Mouse (Mus musculus) spleen, postnatal 10 days (tissue): ENCODE measurements around the gene Cdca4.
"Not testable (repeated sequence)": the region's sequence is repeated elsewhere in the genome, so short reads cannot be mapped to it uniquely, and the experiment has no call there.

Source experiments
- DNase-seq, 2 experiments: peaks; one replicate each; pipeline ENCODE4 v3.0.0; 2021 to 2022; ENCODE audit warnings: low spot score in 2 of 2

Gene Cdca4

DNA sequence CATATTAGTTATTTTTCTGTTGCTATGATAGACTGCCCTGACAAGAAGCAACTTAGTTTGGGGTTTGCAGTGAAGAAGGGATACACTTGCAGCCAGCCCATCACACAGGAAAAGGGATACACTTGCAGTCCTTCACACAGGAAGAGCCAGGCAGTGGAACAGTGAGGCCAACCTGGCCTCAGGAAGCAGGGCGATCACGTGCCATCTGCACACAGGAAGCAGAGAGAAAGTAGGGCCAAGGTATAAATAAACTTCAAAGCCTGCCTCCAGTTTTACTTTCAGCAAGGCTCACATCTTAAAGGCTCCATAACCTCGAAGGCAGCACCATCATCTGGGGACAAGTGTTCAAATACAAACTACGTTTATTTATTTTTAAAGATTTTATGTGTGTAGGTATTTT is 6.0 kb downstream of the Cdca4 start:
- peak in 1 of 2 experiments; percentile 33 for DNase-seq

DNA sequence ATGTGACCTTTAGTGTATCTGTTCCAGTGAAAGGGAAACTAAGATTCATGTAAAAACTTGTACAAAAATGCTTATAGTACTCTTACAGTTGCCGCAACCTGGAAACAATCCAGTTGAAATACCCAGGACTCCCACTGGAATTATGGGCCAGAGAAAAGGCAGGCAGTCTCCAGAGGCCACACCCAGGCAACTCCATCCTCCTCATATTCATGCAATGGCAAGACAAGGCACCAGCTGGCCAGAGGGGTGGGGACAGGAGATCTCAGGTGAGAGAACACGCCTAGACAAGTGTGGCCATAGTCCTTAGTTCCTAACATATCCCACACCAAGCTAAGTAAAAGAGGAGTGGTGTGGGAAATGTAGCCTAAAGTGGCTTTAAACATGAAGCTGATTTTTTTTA is 6.5 kb downstream of the Cdca4 start:
- no peak for DNase-seq

DNA sequence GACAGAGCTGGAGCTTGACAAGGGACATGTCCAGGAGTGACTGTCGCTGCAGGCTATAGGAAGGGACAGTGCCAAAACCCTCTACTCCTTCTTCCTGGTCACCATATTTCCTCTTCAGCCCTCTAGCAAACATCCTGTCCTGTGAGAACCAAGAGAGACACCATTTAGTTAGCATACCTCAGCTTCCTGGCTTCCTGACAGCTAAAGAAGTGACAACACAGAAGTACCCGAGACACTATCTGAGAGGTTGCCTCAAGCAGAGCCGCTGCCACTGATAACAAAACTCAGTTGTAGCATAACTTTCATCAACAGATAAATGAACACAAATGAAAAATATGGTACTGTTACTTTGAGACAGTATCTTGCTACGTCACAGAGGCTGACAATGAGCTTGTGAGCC is 7.2 kb downstream of the Cdca4 start:
- DNase-seq, result no peak

DNA sequence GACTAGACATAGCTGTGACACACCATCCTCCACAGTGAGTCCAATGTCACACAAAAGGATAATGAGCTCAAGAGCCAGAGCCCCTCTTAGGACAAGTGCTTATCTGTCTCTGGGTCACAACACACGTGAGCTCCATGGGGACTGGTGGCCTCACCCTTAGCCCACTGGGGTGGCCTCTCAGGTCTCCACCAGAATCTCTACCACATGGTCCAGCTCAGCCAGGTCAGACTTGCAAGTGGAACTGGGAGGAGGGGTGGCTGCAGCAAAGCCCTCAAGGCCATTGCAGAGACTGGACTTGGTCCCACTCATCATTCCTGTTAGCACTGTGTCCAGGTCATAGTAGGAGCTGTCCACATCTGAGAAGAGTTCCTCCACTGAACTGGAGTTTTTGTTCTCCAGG is 8.0 kb downstream of the Cdca4 start:
- DNase-seq, result no peak

DNA sequence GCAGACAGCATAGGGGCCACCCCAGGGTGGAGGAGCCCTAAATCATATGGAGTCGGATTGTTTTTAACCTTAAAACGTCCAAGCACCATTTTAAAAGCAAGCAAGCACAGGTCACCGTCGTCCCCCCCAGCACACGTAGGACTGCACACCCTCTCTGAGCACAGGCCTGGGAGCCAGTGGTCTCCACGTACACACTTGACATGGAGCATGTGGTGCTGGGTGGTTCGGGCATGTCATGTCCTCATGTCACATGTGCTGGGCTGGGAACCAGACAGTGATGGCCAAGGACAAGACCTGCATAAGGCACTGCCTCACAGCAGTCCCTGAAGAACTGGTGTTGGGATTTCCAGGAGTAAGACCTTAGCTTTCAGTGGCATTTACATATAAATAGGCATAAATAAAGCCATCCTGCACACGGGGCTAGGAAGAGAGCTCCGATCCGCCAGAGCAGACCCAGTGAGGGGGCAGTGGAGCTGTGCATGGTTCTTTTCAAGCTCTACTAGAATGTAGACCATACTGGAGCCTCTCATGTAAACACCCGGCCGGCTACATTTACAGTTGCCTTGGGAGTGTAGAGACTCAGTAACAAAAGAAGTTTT is 8.7 kb downstream of the Cdca4 start:
- DNase-seq, result no peak

DNA sequence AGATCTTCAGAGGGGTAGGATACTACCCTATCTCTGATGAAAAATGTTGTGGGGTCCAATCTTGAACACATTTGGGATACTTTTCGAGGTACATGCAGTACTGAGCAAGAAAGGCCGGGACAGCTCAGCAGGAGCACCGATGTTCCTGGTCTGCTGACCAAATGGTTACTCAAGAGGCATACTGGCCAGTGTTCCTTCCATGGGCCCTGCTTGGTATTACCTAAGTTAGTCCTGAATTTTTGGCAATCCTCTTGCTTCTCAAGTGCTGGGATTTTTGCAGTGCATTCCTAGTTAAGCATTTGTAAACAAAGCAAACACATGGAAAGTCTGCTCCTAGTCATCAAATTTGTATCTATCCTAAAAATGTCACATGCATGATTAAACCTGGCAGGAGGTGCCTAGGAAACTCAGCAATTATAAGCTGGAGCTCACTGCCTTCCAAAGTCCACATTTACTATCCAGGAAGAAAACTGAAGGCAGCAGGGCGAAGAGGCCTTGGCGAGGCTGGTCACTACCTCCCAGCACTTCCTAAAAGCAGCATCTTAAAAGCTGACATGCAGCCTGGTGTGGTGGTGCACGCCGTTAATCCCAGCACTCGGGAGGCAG is 10.1 kb downstream of the Cdca4 start:
- DNase-seq, result no peak

DNA sequence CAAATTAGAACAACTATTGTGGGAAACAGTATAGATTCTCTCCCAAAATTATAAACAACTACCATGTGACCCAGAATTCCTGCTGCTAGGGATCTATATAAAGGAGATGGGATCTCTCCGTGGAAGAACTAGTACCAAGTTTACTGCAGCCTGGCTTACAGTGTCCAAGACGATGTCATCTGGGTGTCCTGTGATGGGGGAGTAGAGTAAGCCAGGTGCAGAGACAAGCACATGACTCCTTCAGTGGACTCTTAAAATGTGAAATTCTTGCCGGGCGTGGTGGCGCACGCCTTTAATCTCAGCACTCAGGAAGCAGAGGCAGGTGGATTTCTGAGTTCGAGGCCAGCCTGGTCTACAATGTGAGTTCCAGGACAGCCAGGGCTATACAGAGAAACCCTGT is 12.4 kb downstream of the Cdca4 start:
- not testable (repeated sequence) for DNase-seq

DNA sequence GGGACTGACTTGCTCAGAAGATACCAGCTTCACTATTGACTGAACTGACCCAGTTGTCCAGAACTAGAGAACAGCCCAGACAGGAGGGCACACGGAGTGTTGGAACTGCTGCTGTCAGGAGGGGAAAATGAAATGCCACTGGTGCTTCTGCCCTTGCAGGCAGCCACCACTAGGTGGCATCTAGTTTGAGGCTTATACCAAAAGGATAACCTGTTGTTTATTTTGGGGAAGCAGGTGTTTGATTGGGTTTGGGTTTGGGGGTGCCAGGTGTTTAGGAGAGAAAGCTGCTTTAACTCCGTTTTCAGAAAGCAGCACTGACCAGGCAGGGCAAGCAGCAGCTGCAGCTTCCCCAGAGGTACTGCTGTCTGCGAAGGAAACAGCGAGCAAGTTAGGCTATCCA is 12.9 kb downstream of the Cdca4 start:
- peak; percentile 42 to 76 for DNase-seq

DNA sequence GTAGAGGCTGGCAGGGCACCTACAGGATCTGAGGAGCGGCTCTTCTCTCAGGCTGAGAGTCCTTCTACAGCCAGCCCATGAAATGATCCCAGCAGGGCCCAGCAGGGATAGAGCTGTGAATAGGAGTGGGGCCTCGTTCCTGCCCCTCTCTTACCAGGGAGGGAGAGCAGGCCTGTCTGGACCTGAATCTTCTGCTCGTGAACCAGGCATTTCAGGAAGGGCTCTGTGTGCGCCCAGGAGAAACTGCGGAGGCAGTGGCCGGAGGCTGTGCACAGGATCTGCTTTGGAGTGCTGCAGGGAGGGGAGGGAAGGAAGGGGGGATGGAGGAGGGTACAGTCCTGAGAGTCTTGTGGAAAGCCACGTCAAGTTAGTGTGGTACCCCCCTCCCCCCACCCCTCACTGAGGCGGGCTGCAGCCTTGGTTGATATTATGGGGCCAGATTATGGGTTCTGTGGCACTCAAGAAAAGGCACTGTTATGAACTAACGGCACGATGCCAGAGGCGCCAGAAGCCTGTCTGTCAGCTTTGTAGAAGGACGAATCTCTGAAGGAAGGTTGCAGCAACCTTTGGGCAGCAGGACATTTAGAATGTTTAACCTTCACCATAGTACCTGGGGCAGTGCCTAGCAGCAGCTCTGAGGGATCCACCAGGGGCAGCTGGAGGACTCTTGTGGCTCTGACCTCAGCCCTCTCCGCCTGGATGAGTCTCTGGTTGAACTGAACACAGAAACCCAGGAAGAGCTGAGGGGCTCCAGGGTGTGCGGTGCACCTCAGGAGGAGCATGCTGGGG is 14.3 kb downstream of the Cdca4 start:
- DNase-seq, result no peak

DNA sequence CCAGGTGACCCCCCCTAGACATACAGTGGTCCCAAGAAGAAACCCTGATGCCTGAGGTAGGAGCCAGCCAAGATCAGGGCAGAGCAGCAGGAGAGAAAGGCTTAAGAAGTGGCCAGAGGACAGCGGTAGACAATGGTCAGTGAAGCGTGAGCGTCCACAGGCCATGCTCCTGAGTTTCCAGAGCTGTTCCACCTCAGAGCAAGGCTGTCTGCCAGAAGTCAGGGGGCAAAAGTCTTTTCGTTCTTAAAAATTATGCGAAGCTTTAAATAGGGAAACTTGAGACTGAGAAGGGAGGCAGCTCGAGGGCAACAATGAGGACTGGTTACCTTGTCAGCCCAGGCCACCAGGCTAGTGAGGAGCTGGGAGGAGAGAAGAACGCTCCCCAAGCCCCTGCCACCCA is 15.9 kb downstream of the Cdca4 start:
- no peak for DNase-seq

DNA sequence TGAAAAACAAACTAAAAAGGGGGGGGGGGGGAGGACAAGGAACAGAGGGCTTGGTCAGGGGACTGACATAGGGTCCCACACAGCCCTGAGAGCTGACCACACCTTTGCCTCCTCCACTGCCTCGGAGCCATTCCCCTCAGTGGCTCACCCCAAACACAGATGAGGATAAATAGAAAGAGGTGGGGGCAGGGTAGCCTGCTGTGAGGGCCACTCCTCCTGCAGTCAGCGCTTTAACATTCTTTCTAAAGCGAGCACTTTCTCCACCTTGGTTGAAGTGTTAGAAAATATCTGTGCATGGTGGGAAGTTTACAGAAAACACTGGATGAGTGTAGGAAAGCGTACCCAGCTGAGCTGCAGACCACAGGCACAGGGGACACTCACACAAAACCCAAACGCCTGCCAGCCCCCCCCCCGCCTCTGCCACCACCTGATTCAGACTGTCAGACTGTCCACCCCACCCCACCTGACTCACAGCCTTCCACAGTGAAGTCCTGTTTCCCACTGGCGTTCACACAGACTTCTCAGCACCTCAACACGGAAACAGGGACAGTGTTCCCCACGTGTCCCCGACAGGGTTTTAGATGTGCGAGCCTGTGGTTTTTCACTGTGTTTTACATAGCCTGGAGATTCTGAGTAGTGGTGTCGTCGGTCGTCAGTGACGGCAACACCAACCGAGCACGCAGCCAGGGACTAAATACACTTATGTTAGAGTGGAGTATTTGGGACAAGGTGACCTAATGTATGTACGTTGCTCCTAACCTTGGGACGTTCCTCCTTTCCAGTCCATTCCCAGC is 18.9 kb downstream of the Cdca4 start:
- no peak for DNase-seq

DNA sequence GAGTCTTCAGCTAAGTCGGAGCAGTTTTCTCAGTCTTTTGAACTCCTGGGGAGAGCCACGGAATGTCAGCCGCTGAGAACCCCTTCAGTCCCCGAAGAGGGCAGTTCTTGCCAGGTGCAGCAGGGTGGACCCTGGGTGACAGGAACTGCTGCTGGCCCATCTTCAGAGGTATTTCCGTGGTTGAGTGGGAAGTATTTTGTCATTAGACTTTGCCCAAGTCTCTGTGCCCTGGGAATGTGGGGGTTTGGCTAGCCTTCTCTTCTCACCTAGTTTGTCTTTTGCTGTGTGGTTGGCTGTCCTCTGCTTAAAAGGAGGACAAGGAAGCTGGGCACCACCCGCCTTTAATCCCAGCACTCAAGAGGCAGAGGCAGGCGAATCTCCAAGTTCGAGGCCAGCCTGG is 19.6 kb downstream of the Cdca4 start:
- peak in 1 of 2 experiments; percentile 23 for DNase-seq

DNA sequence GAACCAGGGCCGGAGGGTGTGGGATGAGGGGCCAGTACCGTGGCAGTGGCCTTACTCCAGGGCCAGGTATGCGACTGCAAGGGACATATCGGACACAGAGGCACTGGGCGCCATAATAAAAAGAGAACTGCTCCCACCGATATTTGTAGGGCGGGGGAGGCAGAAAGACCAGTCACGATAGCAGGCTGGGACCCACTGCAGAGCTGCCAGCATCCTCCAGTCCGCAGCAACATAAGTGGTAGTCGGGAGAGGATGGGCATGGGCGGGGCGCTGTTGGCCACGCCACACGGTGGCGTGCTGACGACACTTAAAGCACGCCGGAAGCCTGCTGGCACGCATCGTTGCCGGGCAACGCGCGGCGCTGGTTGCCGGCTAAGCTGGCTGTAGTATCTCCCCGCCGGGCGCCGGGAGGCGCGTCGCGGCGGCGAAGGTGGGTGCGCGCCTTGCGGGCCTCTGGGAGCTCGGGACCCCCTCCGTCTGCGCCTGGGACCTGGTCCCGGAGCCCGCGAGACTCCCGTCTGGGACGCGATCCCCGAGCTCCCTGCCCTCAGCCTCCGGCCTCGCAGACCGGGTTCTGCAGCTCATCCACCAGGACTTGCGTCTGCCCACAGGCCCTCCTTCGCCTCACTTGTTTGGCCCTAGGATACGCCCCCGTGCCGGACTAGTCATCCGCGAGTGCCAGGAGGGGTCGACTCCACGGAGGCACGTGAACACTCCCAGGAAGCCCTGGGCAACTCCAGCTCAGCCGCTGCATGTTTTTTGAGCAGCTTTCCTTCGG is 20.4 kb downstream of the Cdca4 start, which contains the start of gene Clba1:
TSS of gene Clba1 (plus strand) at position 351 of the 778 bp plus-strand sequence.
- DNase-seq, result peak; percentile 72 to 92

DNA sequence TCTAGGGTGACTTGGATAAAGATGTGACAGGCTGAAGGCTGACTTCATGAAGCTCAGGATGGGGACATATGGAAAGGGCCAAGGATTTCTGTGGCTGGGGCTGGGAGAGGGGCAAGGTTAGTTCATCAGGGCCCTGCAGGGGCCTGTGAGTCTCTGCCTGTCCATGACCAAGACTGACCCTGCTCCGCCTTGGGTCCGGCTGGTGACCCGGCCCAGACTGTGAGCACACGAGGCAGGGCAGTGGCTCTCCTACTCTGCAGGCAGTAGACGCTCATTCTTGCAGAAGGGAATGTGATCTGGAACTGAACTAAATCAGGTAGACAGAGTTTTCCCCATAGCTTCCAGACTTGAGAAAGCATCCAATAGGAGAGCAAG is 21.0 kb downstream of the Cdca4 start:
- no peak for DNase-seq

DNA sequence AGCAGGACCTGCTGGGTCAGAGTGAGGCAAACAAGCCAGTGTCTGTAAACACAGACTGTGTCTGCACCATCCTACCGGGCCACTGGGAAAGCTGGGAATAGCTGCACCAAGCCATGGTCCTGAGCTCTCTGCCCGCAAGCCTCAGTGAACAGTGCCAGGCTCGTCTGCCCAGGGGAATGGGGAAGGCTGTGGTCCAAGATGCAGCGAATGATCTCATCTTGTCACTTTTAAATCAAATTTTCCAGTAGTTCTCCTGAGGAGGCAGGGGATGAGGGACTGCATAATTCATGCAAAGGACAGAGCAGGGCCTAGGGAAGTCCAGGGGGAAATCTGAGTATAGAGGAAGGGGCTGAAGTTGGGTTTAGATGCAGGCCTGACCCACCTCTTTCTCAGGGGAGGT is 21.4 kb downstream of the Cdca4 start:
- no peak for DNase-seq

DNA sequence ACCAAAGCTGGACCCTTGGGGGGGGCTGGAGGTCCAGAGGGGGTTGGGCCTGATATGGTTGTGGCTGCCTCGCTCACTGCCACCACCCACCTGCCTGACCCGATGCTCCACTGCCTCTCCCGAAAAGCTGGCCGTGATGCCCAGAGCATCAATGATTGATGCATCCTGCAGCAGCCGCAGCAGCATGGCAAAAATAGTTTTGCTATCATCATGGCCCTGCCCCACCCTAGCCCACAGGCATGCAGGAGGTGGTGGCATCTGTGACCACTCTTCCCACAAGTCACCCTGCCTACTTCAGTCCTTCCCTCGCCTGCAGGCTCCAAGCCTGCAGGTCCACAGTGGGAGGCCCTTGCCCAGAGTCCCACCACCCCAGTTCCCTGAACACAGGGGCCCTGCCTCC is 23.2 kb downstream of the Cdca4 start:
- peak in 1 of 2 experiments; percentile 14 for DNase-seq

DNA sequence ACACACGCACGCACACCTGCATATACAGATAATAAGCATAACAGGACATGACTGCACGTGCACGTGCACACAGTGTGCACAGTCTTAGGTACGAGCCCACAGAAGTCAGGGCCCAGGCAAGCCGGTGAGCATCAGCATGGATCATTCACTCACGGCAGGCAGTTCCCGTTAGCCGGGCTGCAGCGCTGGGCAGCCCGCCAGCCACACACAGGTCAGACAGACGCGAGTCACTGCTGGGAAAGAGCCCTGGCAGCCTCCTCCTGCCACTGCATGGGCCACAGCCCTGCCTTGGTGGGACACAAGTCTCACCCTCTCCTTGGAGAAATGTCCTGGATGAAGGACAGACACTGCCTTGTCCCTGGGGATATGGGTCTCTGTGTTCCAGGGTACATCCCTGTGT is 25.2 kb downstream of the Cdca4 start:
- DNase-seq, result no peak

DNA sequence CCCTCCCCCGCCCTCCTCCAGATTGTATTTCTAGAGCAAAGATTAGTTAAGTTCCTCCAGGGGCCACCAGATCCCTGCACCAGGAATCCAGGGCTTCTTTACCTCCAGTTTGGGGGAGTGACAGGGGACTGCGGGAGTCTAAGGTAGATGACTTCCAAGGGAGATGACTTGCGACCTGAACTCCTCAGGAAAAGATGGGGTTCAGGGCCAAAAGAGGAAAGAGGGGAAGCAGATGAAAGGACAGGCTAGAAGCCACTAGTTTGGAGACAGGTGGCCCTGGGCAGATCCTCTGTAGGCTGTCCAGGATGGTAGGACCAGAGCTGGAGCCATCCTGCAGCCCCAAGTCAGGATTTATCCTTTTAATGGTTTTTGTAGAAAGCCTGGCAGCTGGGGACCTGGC is 26.3 kb downstream of the Cdca4 start:
- DNase-seq, result no peak

DNA sequence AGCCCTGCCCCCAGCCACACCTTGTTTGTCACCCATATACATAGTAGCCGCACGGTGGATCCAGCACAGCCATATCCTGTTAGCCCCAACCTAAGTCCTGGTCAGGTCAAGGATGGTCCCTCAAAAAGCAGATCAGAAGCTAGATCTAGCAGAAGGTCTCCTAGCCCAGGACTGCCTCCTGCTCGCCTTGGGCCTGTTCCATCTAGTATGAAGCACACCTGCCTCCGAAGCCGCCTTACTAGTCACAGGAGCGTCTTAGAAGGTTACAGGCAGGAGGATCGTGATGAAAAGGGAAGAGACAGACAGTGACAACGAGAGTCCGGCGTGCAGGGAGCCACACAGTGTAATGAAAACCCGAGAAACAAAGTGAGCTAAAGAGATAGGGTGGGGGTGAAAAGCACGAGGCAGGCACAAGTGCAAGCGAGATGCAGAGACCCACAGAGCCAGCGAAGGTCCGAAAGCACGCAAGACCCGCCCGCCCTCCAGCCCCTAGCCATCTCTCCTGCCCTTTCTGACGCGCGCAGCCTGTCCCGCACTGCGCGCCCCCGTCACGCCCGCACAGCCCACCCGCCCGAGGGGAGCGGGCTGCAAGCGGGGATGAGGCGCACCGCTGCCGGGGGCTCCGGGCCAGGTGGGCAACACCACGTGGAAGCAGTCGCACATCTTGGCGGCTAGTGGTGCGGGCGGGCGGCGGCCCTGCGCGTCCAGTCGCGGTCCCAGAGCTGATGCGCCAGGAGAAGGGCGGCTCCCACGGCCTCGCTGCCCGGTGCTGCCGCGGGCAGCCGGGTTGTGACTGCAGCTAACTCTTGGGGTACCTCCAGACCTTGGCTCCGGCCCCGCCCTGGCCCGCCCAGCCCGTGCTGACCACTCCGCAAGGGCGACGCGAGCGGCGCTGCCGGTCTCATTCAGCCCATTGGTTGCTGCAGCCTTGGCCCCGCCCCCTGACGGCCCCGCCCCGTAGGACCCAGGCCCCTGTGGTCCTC is 27.1 kb downstream of the Cdca4 start, which contains the start of gene Ahnak2:
TSS of gene Ahnak2 (minus strand) at position 794 of the 983 bp plus-strand sequence.
- DNase-seq, result peak in 1 of 2 experiments; percentile 17

DNA sequence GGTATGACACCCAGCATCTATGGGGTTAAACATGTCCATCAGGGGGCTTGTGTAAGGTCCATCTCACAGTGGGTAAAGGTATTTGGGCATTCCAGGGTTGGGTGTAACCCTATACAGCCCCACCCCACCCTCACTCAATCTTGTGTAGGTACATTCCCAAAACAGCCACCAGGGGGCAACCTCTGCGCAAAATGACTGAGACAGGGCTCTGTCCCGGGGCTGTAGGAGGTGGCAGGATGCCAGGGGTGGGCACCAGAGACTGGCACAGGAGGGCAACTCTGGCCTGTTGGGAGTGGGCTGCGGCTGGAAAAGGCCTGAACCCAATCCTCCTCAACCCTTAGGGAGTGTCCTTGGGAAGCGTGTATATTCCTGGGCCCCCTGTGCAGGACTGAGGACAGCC is 28.7 kb downstream of the Cdca4 start:
- DNase-seq, result peak; percentile 74 to 87
